Mouse (Mus musculus): Measurements from ENCODE around the gene Chst8.

Gene Chst8

GRCm38 (mm10) chr7:34750350-34750749, 62.2 kb downstream of the Chst8 start:
- DNase-seq (ENCODE audit: low spot score), result no peak

GRCm38 (mm10) chr7:34749753-34750152, 62.8 kb downstream of the Chst8 start:
- DNase-seq (ENCODE audit: low spot score), result no peak

- DNase-seq (ENCODE audit: low spot score), result no peak
Observed at GRCm38 (mm10) chr7:34748501-34748900, 64.0 kb downstream of the Chst8 start.

GRCm38 (mm10) chr7:34747661-34748060, 64.8 kb downstream of the Chst8 start:
- no peak for DNase-seq (ENCODE audit: low spot score)

DNA sequence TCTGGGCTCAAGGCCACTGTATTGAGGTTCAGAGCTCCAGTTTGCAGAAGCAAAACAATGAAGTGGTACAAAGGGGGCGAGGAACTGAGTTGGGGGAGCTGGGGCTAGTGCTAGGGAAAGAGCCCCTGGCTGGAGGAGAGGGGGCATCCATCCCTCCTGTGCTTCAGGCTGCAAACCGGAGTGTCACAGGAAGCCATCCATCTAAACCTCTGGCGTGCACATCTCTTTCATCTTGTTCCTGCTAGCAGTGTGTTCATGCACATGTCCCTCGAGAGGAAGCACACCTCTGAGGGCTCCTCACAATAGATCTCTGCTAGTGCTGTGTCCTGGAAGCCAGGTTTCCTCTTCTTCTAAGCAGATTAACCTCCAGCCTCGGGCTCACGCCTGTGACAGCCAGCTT, 65.9 kb downstream of the Chst8 start:
- DNase-seq (ENCODE audit: low spot score), result no peak

GRCm38 (mm10) chr7:34746165-34746564, 66.3 kb downstream of the Chst8 start:
- no peak for DNase-seq (ENCODE audit: low spot score)

GRCm38 (mm10) chr7:34745426-34745825, 67.1 kb downstream of the Chst8 start:
- no peak for DNase-seq (ENCODE audit: low spot score)

DNA sequence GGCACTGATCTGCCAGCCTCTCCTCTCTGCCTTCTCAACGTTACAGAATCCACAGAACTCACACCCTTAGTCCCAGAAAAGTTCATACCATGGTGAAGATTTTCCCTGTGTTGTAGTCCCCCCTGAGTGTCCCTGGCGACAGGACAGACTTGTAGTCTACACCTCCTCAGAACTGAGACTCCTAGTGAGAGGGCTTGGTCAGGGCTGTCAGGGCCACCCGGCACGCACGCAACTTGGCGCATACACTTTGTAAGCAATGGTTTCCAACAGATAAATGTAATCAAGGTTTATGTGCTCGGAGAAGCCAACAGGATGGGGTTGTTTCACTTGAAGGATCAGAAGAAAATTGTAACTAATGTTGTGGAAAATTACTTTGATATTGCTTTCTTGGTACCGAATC, 67.5 kb downstream of the Chst8 start:
- DNase-seq (ENCODE audit: low spot score), result no peak

DNA sequence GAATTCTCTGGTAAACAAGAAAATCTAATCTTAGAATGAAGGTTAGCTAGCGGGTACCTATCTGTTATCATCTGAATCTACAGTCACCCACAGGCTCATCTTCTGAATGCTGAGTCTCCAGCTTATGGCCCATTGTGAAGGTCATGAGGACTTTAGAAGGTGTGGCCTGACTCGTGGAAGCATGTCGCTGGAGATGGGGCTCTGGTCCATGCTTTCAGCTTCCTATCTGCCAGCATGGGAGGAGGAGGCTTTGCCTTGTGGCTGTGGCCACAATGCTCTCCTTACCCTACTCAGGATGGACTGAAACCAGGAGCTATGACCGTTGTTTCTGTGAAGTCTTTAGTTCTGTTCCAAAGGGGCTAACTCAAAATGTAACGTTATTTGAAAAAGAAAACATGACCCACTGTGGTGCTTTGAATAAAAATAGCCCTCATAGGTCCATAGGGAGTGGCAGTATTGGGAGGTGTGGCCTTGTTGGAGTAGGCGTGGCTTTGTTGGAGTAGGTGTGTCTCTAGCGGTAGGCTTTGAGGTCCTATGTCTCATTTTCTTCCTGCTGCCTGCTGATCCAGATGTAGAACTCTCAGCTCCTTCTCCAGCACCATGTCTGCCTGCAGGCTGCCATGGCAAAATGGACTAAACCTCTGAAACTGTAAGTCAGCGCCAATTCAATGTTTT, 69.0 kb downstream of the Chst8 start:
- no peak for DNase-seq (ENCODE audit: low spot score)

- no peak for DNase-seq (ENCODE audit: low spot score)
Observed at GRCm38 (mm10) chr7:34739371-34739770, 73.1 kb downstream of the Chst8 start.

GRCm38 (mm10) chr7:34737206-34737605, 75.3 kb downstream of the Chst8 start:
- no peak for DNase-seq (ENCODE audit: low spot score)

DNA sequence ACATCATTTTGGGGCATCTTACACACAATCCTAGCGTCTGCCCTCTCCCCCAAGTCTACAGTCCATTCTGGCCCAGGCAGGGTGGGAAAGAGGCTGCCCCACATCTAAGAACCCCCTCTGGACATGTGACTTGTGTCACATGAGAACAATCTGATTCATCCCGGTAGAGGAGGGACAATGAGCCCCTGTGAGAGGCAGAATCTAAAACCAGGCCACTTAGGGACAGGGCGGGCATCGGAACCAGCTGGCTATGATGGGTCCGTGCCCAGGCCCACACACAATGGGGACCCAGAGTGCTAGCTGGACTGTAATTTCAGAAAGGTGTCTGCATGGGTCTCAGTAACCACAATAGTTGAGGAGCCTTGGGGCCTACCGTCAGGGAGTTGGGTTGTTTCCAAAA, 78.2 kb downstream of the Chst8 start:
- no peak for DNase-seq (ENCODE audit: low spot score)

- DNase-seq (ENCODE audit: low spot score), result no peak
Observed at GRCm38 (mm10) chr7:34728931-34729330, 83.6 kb downstream of the Chst8 start.

DNA sequence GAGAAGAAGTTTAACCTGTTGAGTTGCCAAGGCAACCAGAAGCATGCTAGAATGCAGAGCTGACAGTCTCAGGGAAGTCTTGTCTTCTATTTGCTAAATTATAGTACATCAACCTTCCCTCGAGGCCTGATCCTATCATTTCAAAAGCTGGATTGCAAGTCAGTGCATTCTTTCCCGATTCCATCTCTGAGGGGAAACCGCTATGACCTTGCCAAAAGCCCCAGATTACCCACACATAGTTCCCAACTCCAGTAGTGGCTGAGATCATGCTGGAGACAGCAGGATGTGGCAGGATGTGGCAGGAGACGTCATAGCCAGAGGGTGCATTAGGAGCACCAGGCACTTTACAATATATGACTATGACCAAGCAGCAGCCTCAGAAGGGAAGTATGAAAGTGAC, 87.3 kb downstream of the Chst8 start:
- DNase-seq (ENCODE audit: low spot score), result no peak

DNA sequence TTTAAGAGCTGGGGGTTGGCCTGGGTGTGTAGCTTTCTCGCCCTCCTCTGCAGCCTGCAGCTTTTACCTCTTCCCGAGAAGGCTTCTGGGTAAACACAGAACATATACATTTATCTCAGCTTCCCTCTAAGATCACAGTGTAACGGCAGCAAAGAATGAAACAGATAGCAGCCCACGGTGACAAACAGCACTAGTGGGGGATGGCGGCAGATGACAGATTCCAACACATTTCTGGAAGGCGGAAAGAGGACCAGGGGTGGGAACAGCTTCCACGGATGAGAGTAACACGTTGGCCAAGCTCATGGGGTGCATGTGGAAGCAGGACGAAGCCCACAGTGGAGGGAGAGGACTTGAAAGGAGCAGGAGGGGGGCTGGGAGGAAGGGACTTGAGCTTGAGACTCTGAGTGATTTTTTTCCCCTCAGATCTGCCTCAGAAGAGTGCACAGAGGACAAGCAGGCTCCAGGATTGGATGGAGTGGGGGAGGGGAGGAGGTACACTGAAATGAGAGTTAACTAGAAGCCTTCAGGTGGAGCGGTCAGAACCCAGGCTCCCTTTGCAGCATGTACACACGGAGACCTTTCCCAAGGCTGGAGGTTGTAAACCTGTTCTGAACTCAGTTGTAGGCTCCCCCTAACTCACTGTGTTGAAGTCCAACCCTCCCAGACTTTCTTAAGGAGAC, 89.8 kb downstream of the Chst8 start:
- DNase-seq (ENCODE audit: low spot score), result no peak

DNA sequence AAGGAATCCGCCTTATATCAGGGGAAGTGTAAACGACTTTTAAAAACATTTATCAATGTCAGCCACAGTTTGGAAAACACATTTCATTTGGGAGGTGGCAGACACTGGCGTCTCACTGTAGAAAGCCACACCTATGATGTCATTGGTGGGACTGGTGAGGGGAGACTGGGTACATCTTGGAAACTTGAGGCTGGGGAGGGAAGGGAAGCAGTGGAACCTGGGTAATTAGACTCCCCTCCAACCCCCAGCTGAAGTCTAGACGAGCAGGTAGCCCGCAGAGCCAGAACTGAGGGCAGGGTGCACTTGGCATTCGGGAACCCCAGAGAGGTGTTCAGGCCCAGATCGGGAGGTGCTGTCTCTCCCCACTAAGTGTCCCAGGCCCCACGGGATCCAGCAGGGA, 90.4 kb downstream of the Chst8 start:
- DNase-seq (ENCODE audit: low spot score), result no peak

GRCm38 (mm10) chr7:34721650-34722048, 90.9 kb downstream of the Chst8 start:
- no peak for DNase-seq (ENCODE audit: low spot score)

GRCm38 (mm10) chr7:34720882-34721649, 91.4 kb downstream of the Chst8 start:
- DNase-seq (ENCODE audit: low spot score), result no peak

GRCm38 (mm10) chr7:34719599-34719998, 92.9 kb downstream of the Chst8 start:
- DNase-seq (ENCODE audit: low spot score), result no peak

- no peak for DNase-seq (ENCODE audit: low spot score)
Observed at GRCm38 (mm10) chr7:34718651-34719050, 93.9 kb downstream of the Chst8 start.

- no peak for DNase-seq (ENCODE audit: low spot score)
Observed at GRCm38 (mm10) chr7:34717161-34717810, 95.2 kb downstream of the Chst8 start.

DNA sequence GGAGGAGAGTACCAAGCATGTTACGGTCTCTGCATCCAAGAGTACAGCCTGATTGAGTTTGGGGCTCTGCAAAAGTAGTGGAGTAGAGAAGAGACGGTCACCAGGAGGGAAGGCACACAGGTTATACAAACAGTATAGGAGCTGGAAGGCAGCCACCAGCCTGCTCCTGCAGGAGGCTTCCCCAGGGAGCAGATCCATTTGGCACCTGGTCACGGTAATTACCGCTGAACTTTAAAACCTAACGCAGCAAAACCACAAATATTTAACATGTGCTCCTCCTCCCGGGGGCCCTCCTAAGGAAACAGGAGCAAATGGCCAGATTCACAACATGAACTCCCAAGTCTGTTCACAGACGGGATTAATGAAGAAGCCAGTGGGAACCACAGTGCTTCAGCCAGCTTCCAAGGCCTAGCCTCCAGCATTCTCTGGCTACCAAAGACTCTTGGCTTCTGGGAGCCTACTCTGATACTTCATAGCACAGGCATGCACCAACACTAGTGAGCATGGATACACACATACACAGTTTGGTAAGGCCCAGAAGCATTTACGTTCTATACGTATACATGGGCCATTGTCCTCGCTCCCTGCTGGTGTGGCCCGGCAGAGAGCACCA, 97.6 kb downstream of the Chst8 start:
- DNase-seq (ENCODE audit: low spot score), result no peak
